14 mouse cellular contexts compared by ENCODE assay signal in genomic region chr11:107342432-107342831, GRCm38 (mm10).
DNase-seq lines count a peak whose midpoint lies in the region; ATAC-seq lines count a peak whose summit lies in the region.
"Had no signal": no experiment of that assay in that cellular context is flagged by ENCODE, and none has a peak within 500 bp of the region (broad histone marks: within the 10 kb centered on the region; RNA-seq: fewer than 3 reads in every experiment).

No protein-coding gene starts in this region.

- WGBS in heart, embryonic 15.5 days = 49% methylated on average over 1 of the region's 1 CpGs

- no peaks in the 10 kb centered on the region for H3K9me3 ChIP-seq in heart, embryonic 15.5 days (replicated peaks)
- H3K9me3 ChIP-seq: limb, embryonic 15.5 days had no signal

- H3K27me3 ChIP-seq in heart, embryonic 15.5 days = no peaks in the 10 kb centered on the region
- H3K27me3 ChIP-seq: limb, embryonic 15.5 days had no signal

- peaks cover 47% of the 10 kb centered on the region for H3K4me1 ChIP-seq in heart, embryonic 15.5 days (replicated peaks)

- no peaks in the 10 kb centered on the region for H3K36me3 ChIP-seq in heart, embryonic 15.5 days
- H3K36me3 ChIP-seq: limb, embryonic 15.5 days had no signal

- no peak overlapping the region for H3K4me2 ChIP-seq in heart, embryonic 15.5 days
- H3K4me2 ChIP-seq: limb, embryonic 15.5 days had no signal

- peak; percentile 56 to 72 for DNase-seq in heart, adult 18-20 months
- DNase-seq in heart, postnatal 4 days = no peak
- peak; percentile 32 to 56 for DNase-seq in spleen, postnatal 36 days (ENCODE audit: low spot score in 2 of 2)
- no peak for DNase-seq in spleen, adult 12 weeks (ENCODE audit: low spot score)
- DNase-seq in kidney, adult 8-10 months = no peak
- DNase-seq in urinary bladder, postnatal 36 days (ENCODE audit: low spot score in 2 of 2) = no peak
- DNase-seq: adrenal gland, postnatal 14 days; B cell, adult 2 months; kidney, postnatal 10 days; layer of hippocampus, adult 9-11 months had no signal

- peak; percentile 36; the same call in 1 of the 2 replicates for ATAC-seq in heart, embryonic 15.5 days (replicated peaks; ENCODE audit: insufficient number of reproducible peaks, insufficient read depth, low FRiP score, low read depth)
- ATAC-seq in megakaryocyte progenitor cell, adult 5-6 weeks (replicated peaks; ENCODE audit: poor library complexity) = peak; percentile 82
- ATAC-seq: forebrain, embryonic 16.5 days had no signal

- no peak overlapping the region for H3K4me3 ChIP-seq in heart, embryonic 15.5 days
- H3K4me3 ChIP-seq: limb, embryonic 15.5 days had no signal

- no peak overlapping the region for H3K9ac ChIP-seq in heart, embryonic 15.5 days
- H3K9ac ChIP-seq: limb, embryonic 15.5 days had no signal

- peak overlapping the region; percentile 87 for H3K27ac ChIP-seq in heart, embryonic 15.5 days
- H3K27ac ChIP-seq: limb, embryonic 15.5 days had no signal

Comparison
In these comparisons a context has a peak if more than half of its experiments do, and no peak if none do; other contexts are left out.
1. DNase-seq: peak in heart, adult 18-20 months (2 of 2) and spleen, postnatal 36 days (2 of 2); none in heart, postnatal 4 days (single experiment), spleen, adult 12 weeks (single experiment), kidney, adult 8-10 months (0 of 2) and urinary bladder, postnatal 36 days (0 of 2).